Mouse (Mus musculus) thymus, adult 2 months (tissue): ENCODE results near the gene Maz.

Experiments
- CTCF ChIP-seq: fragments of 200-500 bp; IDR thresholded peaks from 2 replicates; pipeline ENCODE4 v1.5.1; 2012; ENCODE audit warnings: mild to moderate bottlenecking, control low read depth, low read length, moderate library complexity, borderline replicate concordance; ENCODE audit not compliant: control insufficient read depth, poor library complexity, insufficient read depth; ENCODE audit errors: extremely low read depth
- POLR2A ChIP-seq: fragments of 200-500 bp; IDR thresholded peaks from 2 replicates; pipeline ENCODE4 v1.6.1; 2012; ENCODE audit warnings: mild to moderate bottlenecking, low read length, control low read depth, moderate library complexity; ENCODE audit not compliant: control insufficient read depth, poor library complexity, insufficient read depth; ENCODE audit errors: extremely low read depth

DNA sequence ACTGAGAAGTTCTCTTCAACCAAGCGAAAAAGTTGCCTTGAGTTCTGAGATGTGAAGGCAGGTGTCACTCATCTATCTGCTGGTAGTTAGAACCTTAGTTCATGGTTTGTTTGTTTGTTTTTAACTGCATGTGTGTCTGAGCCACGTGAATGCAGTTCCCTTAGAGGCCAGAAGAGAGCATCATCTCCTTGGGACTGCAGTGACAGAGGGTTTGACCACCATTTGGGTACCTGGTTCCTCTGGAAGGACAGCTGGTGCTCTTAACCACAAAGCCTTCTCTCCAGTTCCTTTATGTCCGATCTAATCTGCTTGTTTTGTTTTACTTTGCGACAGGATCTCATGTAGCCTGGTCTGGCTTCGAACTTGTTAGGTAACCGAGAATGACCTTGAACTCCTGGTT, 38.7 kb upstream of the Maz start:
- TF ChIP-seq CTCF (no peak), POLR2A (no peak)
